Mouse (Mus musculus): ENCODE measurements around the gene Agfg2. TPM values are rescaled to one million over a fixed set of nuclear protein-coding genes. Genes with fewer than 3 reads are reported as not detected.

Agfg2 gene
- polyA plus RNA-seq, 1 experiment from 2014 or later, result 16.8 TPM

DNA sequence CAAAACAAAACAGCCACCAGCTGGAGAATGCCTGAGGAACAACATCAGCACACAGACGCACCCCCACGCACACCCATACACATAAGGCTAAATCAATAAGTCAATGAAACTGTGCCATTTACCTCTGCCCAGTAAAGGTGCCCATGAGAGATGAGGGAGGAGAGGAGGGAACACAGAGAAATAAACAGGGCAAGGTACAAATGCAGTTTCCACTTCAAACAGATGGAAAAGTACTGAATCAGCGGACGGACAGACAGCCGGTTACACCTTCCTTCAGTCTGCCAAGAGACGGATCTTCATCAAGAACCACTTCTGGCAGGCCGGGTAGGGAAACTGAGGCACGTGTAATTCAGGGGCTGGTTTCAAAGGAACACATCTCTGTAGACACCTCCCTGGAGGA lies 9.7 kb downstream of the Agfg2 start:
- Histone ChIP-seq H3K9ac (ENCODE audit: low read depth, low read length) (no peak overlapping the region), H3K4me1 (replicated peaks; ENCODE audit: control insufficient read depth, insufficient read depth, low read length) (peaks cover 10% of the 10 kb centered on the region), H3K27ac (ENCODE audit: low read depth, low read length) (peak overlapping the region; percentile 57; the same call in 1 of the 2 replicates), H3K27me3 (replicated peaks; ENCODE audit: control insufficient read depth, insufficient read depth, low read length) (no peaks in the 10 kb centered on the region), H3K36me3 (ENCODE audit: control insufficient read depth, insufficient read depth) (no peaks in the 10 kb centered on the region), H3K9me3 (ENCODE audit: control insufficient read depth) (no peaks in the 10 kb centered on the region), H3K4me2 (replicated peaks; ENCODE audit: low read depth) (no peak overlapping the region), H3K4me3 (ENCODE audit: low read depth, low read length) (no peak overlapping the region)
- no peak for ATAC-seq
- no peak for TF ChIP-seq CTCF (IDR thresholded peaks at IDR 0.05; ENCODE audit: low read depth)
- WGBS, result 58% methylated on average over 8 of the region's 8 CpGs

DNA sequence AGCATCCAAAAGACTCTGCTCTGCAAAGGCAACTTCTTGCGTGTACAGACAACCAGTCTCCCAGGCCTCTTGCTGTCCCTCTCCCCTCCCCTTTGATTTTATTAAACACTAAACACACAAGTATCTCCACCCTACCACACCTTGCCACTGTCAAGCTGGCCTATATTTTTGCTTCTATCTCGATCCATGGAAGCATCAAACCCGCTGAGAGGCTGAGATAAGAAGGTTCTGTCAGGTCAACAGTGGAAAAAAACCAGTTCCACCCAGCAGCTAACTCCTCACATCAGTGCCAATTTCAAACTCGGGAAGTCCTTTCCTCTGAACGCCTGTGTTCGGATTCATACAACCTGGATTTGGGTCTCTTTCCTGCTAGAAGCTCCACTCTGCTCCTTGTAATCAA lies 11.5 kb downstream of the Agfg2 start:
- H3K27ac ChIP-seq (ENCODE audit: low read depth, low read length), result peak overlapping the region; percentile 92; the same call in 1 of the 2 replicates
- H3K4me1 ChIP-seq (replicated peaks; ENCODE audit: control insufficient read depth, insufficient read depth, low read length), result peaks cover 10% of the 10 kb centered on the region
- H3K4me2 ChIP-seq (replicated peaks; ENCODE audit: low read depth), result no peak overlapping the region
- no peaks in the 10 kb centered on the region for H3K9me3 ChIP-seq (ENCODE audit: control insufficient read depth)
- WGBS, result 54% methylated on average over 6 of the region's 6 CpGs
- H3K4me3 ChIP-seq (ENCODE audit: low read depth, low read length), result no peak overlapping the region
- no peaks in the 10 kb centered on the region for H3K27me3 ChIP-seq (replicated peaks; ENCODE audit: control insufficient read depth, insufficient read depth, low read length)
- no peak for ATAC-seq
- no peak overlapping the region for H3K9ac ChIP-seq (ENCODE audit: low read depth, low read length)
- no peaks in the 10 kb centered on the region for H3K36me3 ChIP-seq (ENCODE audit: control insufficient read depth, insufficient read depth)
- no peak for TF ChIP-seq CTCF (IDR thresholded peaks at IDR 0.05; ENCODE audit: low read depth)

DNA sequence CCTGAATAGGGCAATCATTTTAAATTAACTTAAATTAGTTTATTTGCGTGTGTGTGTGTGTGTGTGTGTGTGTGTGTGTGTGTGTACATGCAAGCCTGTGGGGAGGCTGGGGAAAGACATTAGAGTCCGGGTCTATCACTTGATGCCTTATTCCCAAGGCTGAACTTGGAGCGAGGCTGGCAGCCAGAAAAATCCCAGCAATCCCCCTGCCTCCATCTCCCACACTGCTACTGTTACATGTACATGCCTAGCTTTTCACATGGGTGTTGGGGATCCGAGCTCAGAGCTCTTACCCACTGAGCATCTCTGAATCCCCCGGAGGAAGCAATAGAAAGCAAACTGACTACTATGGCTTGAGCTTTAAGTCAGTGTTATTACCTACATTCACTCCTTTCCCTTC lies 12.2 kb downstream of the Agfg2 start:
- H3K27me3 ChIP-seq (replicated peaks; ENCODE audit: control insufficient read depth, insufficient read depth, low read length), result no peaks in the 10 kb centered on the region
- peak overlapping the region; percentile 50; the same call in 1 of the 2 replicates for H3K4me2 ChIP-seq (replicated peaks; ENCODE audit: low read depth)
- H3K4me3 ChIP-seq (ENCODE audit: low read depth, low read length), result no peak overlapping the region
- no peaks in the 10 kb centered on the region for H3K9me3 ChIP-seq (ENCODE audit: control insufficient read depth)
- H3K36me3 ChIP-seq (ENCODE audit: control insufficient read depth, insufficient read depth), result peaks cover 4% of the 10 kb centered on the region; the same call in 1 of the 2 replicates
- no peak for TF ChIP-seq CTCF (IDR thresholded peaks at IDR 0.05; ENCODE audit: low read depth)
- WGBS, result 73% methylated on average over 5 of the region's 5 CpGs
- peak overlapping the region; percentile 92 for H3K27ac ChIP-seq (ENCODE audit: low read depth, low read length)
- no peak overlapping the region for H3K9ac ChIP-seq (ENCODE audit: low read depth, low read length)
- H3K4me1 ChIP-seq (replicated peaks; ENCODE audit: control insufficient read depth, insufficient read depth, low read length), result peaks cover 10% of the 10 kb centered on the region
- ATAC-seq, result 0 out of 2 replicates have a peak, but pooled peaks have one; percentile 1

DNA sequence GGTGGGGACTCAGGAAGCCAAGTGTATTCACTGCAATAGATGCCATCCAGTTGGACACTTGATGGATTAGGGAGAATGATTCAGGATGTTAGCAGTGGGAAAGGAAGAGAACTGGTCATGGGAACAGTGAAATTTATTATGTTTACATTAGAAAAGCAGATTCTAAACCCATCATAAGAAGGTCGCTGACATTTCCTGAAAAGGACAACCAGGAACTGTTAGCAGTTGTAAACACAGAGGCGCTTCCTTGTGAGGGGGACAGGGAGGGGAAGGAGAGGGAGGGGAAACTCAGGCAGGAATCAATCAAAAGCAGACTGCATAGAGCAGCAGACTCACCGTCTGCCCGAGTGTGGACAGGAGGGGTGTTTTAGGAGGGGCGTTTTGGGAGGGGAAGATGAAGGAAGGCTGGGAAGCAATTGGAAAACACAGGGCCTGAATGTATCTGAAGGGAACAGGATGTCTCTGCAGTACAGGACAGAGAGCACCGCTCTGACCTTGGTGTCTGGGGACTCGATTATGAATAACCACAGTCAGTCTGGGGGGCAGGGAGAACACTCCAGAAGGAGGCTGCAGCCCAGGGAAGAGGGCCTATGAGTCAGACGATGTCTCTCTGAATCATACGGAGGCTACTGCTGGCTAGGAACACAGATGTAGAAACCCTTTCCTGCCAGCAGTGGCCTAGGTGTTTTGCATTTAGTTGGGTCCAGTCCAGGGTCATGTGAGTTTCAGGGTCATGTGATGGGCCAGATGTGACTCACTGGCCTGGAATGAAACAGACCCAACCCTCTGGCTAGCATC lies 12.9 kb downstream of the Agfg2 start:
- no peak; the same call in 1 of the 2 replicates for TF ChIP-seq CTCF (IDR thresholded peaks at IDR 0.05; ENCODE audit: low read depth)
- peak overlapping the region; percentile 50 for H3K4me2 ChIP-seq (replicated peaks; ENCODE audit: low read depth)
- no peaks in the 10 kb centered on the region for H3K9me3 ChIP-seq (ENCODE audit: control insufficient read depth)
- H3K36me3 ChIP-seq (ENCODE audit: control insufficient read depth, insufficient read depth), result peaks cover 10% of the 10 kb centered on the region
- peak overlapping the region; percentile 92 for H3K27ac ChIP-seq (ENCODE audit: low read depth, low read length)
- H3K4me3 ChIP-seq (ENCODE audit: low read depth, low read length), result no peak overlapping the region
- peak overlapping the region; percentile 31; the same call in 1 of the 2 replicates for H3K9ac ChIP-seq (ENCODE audit: low read depth, low read length)
- no peaks in the 10 kb centered on the region for H3K27me3 ChIP-seq (replicated peaks; ENCODE audit: control insufficient read depth, insufficient read depth, low read length)
- ATAC-seq, result peak; percentile 83
- peaks cover 10% of the 10 kb centered on the region for H3K4me1 ChIP-seq (replicated peaks; ENCODE audit: control insufficient read depth, insufficient read depth, low read length)
- under 1% methylated on average over 9 of the region's 9 CpGs for WGBS

DNA sequence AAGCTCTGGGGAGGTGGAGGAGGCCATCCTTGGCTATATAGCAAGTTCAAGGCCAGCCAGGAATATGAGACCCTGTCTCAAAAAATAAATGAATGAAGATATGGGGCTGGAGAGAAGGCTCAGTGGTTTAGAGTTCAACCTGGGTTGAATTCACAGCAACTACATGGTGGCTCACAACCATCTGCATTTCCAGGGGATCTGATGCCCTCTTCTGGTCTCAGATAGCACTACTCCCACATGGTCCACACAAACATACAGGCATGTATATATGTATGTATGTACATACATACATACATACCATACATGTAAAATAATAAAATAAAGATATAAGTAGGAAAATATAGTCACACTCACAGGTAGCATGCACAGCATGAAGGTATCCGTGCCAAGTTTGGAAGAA lies 14.3 kb downstream of the Agfg2 start:
- WGBS, result 89% methylated on average over 1 of the region's 1 CpGs
- H3K4me2 ChIP-seq (replicated peaks; ENCODE audit: low read depth), result no peak overlapping the region
- no peak for ATAC-seq
- H3K36me3 ChIP-seq (ENCODE audit: control insufficient read depth, insufficient read depth), result peaks cover 16% of the 10 kb centered on the region
- peaks cover 10% of the 10 kb centered on the region for H3K4me1 ChIP-seq (replicated peaks; ENCODE audit: control insufficient read depth, insufficient read depth, low read length)
- TF ChIP-seq CTCF (IDR thresholded peaks at IDR 0.05; ENCODE audit: low read depth), result peak; percentile 69
- no peak overlapping the region for H3K9ac ChIP-seq (ENCODE audit: low read depth, low read length)
- no peak overlapping the region for H3K27ac ChIP-seq (ENCODE audit: low read depth, low read length)
- H3K9me3 ChIP-seq (ENCODE audit: control insufficient read depth), result no peaks in the 10 kb centered on the region
- no peak overlapping the region for H3K4me3 ChIP-seq (ENCODE audit: low read depth, low read length)
- no peaks in the 10 kb centered on the region for H3K27me3 ChIP-seq (replicated peaks; ENCODE audit: control insufficient read depth, insufficient read depth, low read length)

DNA sequence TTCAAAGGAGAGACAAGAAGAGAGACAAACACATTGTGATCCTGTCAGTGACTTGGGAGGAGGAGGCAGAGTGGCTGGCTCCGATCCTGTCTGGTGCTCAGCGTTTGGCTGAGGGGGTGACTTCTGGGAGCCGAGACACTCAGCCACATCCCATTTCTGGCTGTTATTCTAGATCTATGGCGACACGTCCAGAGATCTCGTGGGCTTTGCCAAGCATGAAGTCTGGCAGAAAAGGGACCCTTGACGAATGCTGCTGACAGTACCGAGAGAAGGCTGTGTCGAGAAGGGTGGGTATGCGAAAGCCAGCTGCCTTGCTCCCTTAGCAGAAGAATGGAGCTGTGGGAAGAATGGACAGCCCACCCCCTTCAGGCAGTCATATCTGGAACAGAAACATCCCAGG lies 15.6 kb downstream of the Agfg2 start:
- H3K36me3 ChIP-seq (ENCODE audit: control insufficient read depth, insufficient read depth), result peaks cover 24% of the 10 kb centered on the region
- no peak for TF ChIP-seq CTCF (IDR thresholded peaks at IDR 0.05; ENCODE audit: low read depth)
- H3K27ac ChIP-seq (ENCODE audit: low read depth, low read length), result no peak overlapping the region
- H3K4me2 ChIP-seq (replicated peaks; ENCODE audit: low read depth), result 0 out of 2 replicates have a peak overlapping the region, but pooled peaks have one; percentile 24
- H3K27me3 ChIP-seq (replicated peaks; ENCODE audit: control insufficient read depth, insufficient read depth, low read length), result no peaks in the 10 kb centered on the region
- no peaks in the 10 kb centered on the region for H3K9me3 ChIP-seq (ENCODE audit: control insufficient read depth)
- H3K9ac ChIP-seq (ENCODE audit: low read depth, low read length), result no peak overlapping the region
- WGBS, result 66% methylated on average over 10 of the region's 10 CpGs
- peaks cover 10% of the 10 kb centered on the region for H3K4me1 ChIP-seq (replicated peaks; ENCODE audit: control insufficient read depth, insufficient read depth, low read length)
- no peak for ATAC-seq
- H3K4me3 ChIP-seq (ENCODE audit: low read depth, low read length), result no peak overlapping the region

Measured in intestine, postnatal 0 days (tissue).